Mouse (Mus musculus) CH12.LX (cell line): Measurements from ENCODE around the gene Dmbx1. TPM values are rescaled to one million over a fixed set of nuclear protein-coding genes. Genes with fewer than 3 reads are reported as not detected.

Experiments used
- DNase-seq: peaks from one replicate; pipeline ENCODE4 v3.0.0-alpha.2; 2013; ENCODE audit errors: extremely low read depth
- H3K27ac ChIP-seq: 2 replicates; pipeline ENCODE4 v1.5.1; 2012; ENCODE audit warnings: low read depth, mild to moderate bottlenecking, control low read depth, moderate library complexity; ENCODE audit not compliant: insufficient read depth
- H3K27me3 ChIP-seq: replicated peaks from 2 replicates; pipeline ENCODE3; 2012; ENCODE audit warnings: inconsistent platforms
- H3K36me3 ChIP-seq, 2 experiments: replicated peaks in 1 of 2; 2 replicates each; pipeline versions ENCODE3 to v1.6.1; 2012; ENCODE audit warnings: inconsistent platforms in 1 of 2, low read length in 1 of 2, mild to moderate bottlenecking in 1 of 2, mixed read lengths in 1 of 2, moderate library complexity in 1 of 2; ENCODE audit not compliant: control insufficient read depth in 1 of 2, insufficient read depth in 1 of 2
- H3K4me1 ChIP-seq, 2 experiments: 2 replicates each; pipeline ENCODE4 v1.6.1; 2012; ENCODE audit warnings: inconsistent platforms in 1 of 2, moderate library complexity in 1 of 2; ENCODE audit not compliant: insufficient read depth in 2 of 2, control insufficient read depth in 1 of 2
- H3K4me2 ChIP-seq: 2 replicates; pipeline ENCODE4 v1.6.1; 2012; ENCODE audit warnings: low read depth, mild to moderate bottlenecking, control low read depth; ENCODE audit not compliant: poor library complexity, insufficient read depth, severe bottlenecking
- H3K4me3 ChIP-seq, 3 experiments: fragments of 150-350 bp in 1 of 3; sonication (generic) in 1 of 3; replicated peaks in 1 of 3; 2 replicates each; pipeline versions ENCODE3 to v1.5.1; 2011 to 2012; ENCODE audit warnings: low read depth in 2 of 3, low read length in 2 of 3, mild to moderate bottlenecking in 2 of 3, moderate library complexity in 2 of 3, control low read depth in 1 of 3, improper control_type of control experiment in 1 of 3, inconsistent platforms in 1 of 3, mixed read lengths in 1 of 3; ENCODE audit not compliant: poor library complexity in 1 of 3
- H3K79me2 ChIP-seq: replicated peaks from 2 replicates; pipeline ENCODE4 v1.6.1; 2012; ENCODE audit warnings: mild to moderate bottlenecking, moderate library complexity; ENCODE audit not compliant: control insufficient read depth, poor library complexity, insufficient read depth, severe bottlenecking; ENCODE audit errors: extremely low read depth
- H3K9ac ChIP-seq: 2 replicates; pipeline ENCODE4 v1.6.1; 2012; ENCODE audit warnings: low read depth, mild to moderate bottlenecking, control low read depth, moderate library complexity; ENCODE audit not compliant: insufficient read depth
- H3K9me3 ChIP-seq: replicated peaks from 2 replicates; pipeline ENCODE3; 2012; ENCODE audit warnings: low read length, inconsistent platforms, mixed read lengths
- BHLHE40 ChIP-seq: IDR thresholded peaks from 2 replicates; pipeline ENCODE4 v1.6.1; 2011; ENCODE audit warnings: mild to moderate bottlenecking, low read depth, low read length, improper control_type of control experiment
- CHD2 ChIP-seq: IDR thresholded peaks from 2 replicates; pipeline ENCODE4 v1.6.1; 2011; ENCODE audit warnings: low read length, improper control_type of control experiment
- CTCF ChIP-seq, 2 experiments: IDR thresholded peaks in 1 of 2; conservative IDR thresholded peaks in 1 of 2; 2 replicates each; pipeline ENCODE4 v1.5.1; 2011 to 2012; ENCODE audit warnings: low read depth in 2 of 2, low read length in 2 of 2, improper control_type of control experiment in 1 of 2, inconsistent platforms in 1 of 2, mild to moderate bottlenecking in 1 of 2, moderate library complexity in 1 of 2
- E2F4 ChIP-seq: IDR thresholded peaks from 2 replicates; pipeline ENCODE4 v1.6.1; 2011; ENCODE audit warnings: low read depth, low read length, improper control_type of control experiment; ENCODE audit not compliant: insufficient replicate concordance
- ETS1 ChIP-seq: conservative IDR thresholded peaks from 2 replicates; pipeline ENCODE4 v1.6.1; 2012; ENCODE audit warnings: low read depth, mild to moderate bottlenecking, inconsistent platforms, low read length, improper control_type of control experiment, moderate library complexity
- GABPA ChIP-seq: IDR thresholded peaks from 2 replicates; pipeline ENCODE4 v1.6.1; 2012; ENCODE audit warnings: low read depth, low read length, improper control_type of control experiment, inconsistent platforms; ENCODE audit not compliant: insufficient replicate concordance
- HCFC1 ChIP-seq: IDR thresholded peaks from 2 replicates; pipeline ENCODE4 v1.6.1; 2012; ENCODE audit warnings: low read depth, mild to moderate bottlenecking, inconsistent platforms, low read length, improper control_type of control experiment
- JUND ChIP-seq: conservative IDR thresholded peaks from 2 replicates; pipeline ENCODE4 v1.6.1; 2011; ENCODE audit warnings: low read depth, low read length, improper control_type of control experiment
- KAT2A ChIP-seq: IDR thresholded peaks from 2 replicates; pipeline ENCODE4 v1.6.1; 2012; ENCODE audit warnings: low read length, improper control_type of control experiment, inconsistent platforms; ENCODE audit not compliant: insufficient replicate concordance
- MAFK ChIP-seq: IDR thresholded peaks from 2 replicates; pipeline ENCODE4 v1.6.1; 2011; ENCODE audit warnings: low read length, improper control_type of control experiment; ENCODE audit not compliant: insufficient replicate concordance
- MAZ ChIP-seq: IDR thresholded peaks from 2 replicates; pipeline ENCODE4 v1.6.1; 2012; ENCODE audit warnings: low read depth, mild to moderate bottlenecking, inconsistent platforms, low read length, improper control_type of control experiment, moderate library complexity
- MXI1 ChIP-seq: IDR thresholded peaks from 2 replicates; pipeline ENCODE4 v1.6.1; 2011; ENCODE audit warnings: mild to moderate bottlenecking, low read depth, low read length, improper control_type of control experiment
- MYC ChIP-seq: IDR thresholded peaks from 2 replicates; pipeline ENCODE4 v1.6.1; 2011; ENCODE audit warnings: low read depth, mild to moderate bottlenecking, improper control_type of control experiment, low read length
- NELFE ChIP-seq: IDR thresholded peaks from 2 replicates; pipeline ENCODE4 v1.6.1; 2011; ENCODE audit warnings: low read depth, low read length, improper control_type of control experiment
- POLR2AphosphoS2 ChIP-seq: IDR thresholded peaks from 2 replicates; pipeline ENCODE4 v1.6.1; 2011; ENCODE audit warnings: low read depth, low read length, improper control_type of control experiment
- RAD21 ChIP-seq: IDR thresholded peaks from 2 replicates; pipeline ENCODE4 v1.6.1; 2011; ENCODE audit warnings: low read depth, mild to moderate bottlenecking, low read length, improper control_type of control experiment, moderate library complexity
- SIN3A ChIP-seq: IDR thresholded peaks from 2 replicates; pipeline ENCODE4 v1.6.1; 2012; ENCODE audit warnings: low read length, improper control_type of control experiment, inconsistent platforms
- SMC3 ChIP-seq: IDR thresholded peaks from 2 replicates; pipeline ENCODE4 v1.6.1; 2011; ENCODE audit warnings: low read depth, low read length, improper control_type of control experiment
- TBP ChIP-seq: conservative IDR thresholded peaks from 2 replicates; pipeline ENCODE4 v1.6.1; 2011; ENCODE audit warnings: low read depth, low read length, improper control_type of control experiment
- TCF12 ChIP-seq: IDR thresholded peaks from 2 replicates; pipeline ENCODE4 v1.6.1; 2014; ENCODE audit warnings: low read depth, mild to moderate bottlenecking, inconsistent platforms, low read length, improper control_type of control experiment
- USF1 ChIP-seq: IDR thresholded peaks from 2 replicates; pipeline ENCODE4 v1.6.1; 2014; ENCODE audit warnings: low read depth, mild to moderate bottlenecking, inconsistent platforms, low read length, improper control_type of control experiment
- dilution Hi-C: fragments of 300-500 bp; cut with MboI; formaldehyde crosslinking; loops from 2 replicates; pipeline ENCODE4 v1.14.3; 2020; ENCODE audit warnings: low sequenced_read_pairs; ENCODE audit not compliant: extremely low pct_unique_long_range_greater_than_20kb, extremely low pct_ligation_motif_present
- in situ Hi-C: fragments of 300-500 bp; cut with MboI; formaldehyde crosslinking; loops from 3 replicates; pipeline ENCODE4 v1.14.3; 2019; ENCODE audit warnings: low sequenced_read_pairs, low pct_ligation_motif_present, low pct_unique_long_range_greater_than_20kb, mixed read lengths
- polyA plus RNA-seq: library from polyadenylated mRNA; unstranded; fragments of >175 nt; gene quantifications from 2 replicates; pipeline ENCODE4 v1.2.1, GENCODE M21; 2012; ENCODE audit warnings: low read depth; ENCODE audit not compliant: insufficient read length
- total RNA-seq, 2 experiments: library from RNA; depleted of rRNA; stranded (reverse); fragments of 300-350 nt in 1 of 2; fragments of >200 nt in 1 of 2; gene quantifications; 2 replicates each; pipeline ENCODE4 v1.2.3; 2012 to 2014

The Dmbx1 gene
- total and polyA plus RNA-seq, 3 experiments, result not detected

GRCm38 (mm10) chr4:115978911-115979310 lies 39.2 kb upstream of the Dmbx1 start:
- H3K27ac ChIP-seq, result no peak overlapping the region
- no peaks in the 10 kb centered on the region for H3K9me3 ChIP-seq
- DNase-seq, result no peak
- TF ChIP-seq MXI1 (no peak), TCF12 (no peak), KAT2A (no peak), SIN3A (no peak), E2F4 (no peak), MAFK (no peak), USF1 (no peak), GABPA (no peak), BHLHE40 (no peak), POLR2AphosphoS2 (no peak), MYC (no peak), JUND (no peak), RAD21 (no peak)
- in situ Hi-C loops, result no loop called here
- H3K4me2 ChIP-seq, result no peak overlapping the region
- H3K4me1 ChIP-seq, result peaks cover 0 to 6% of the 10 kb centered on the region in 2 experiments; a peak in 2 of 4 replicates
- H3K79me2 ChIP-seq, result no peaks in the 10 kb centered on the region
- H3K9ac ChIP-seq, result no peak overlapping the region
- H3K36me3 ChIP-seq, result no peaks in the 10 kb centered on the region
- H3K27me3 ChIP-seq, result peaks cover 32% of the 10 kb centered on the region
- H3K4me3 ChIP-seq, result no peak overlapping the region
- dilution Hi-C loops, result no loop called here

GRCm38 (mm10) chr4:115972543-115972942 lies 32.8 kb upstream of the Dmbx1 start:
- in situ Hi-C loops (no loop called here), dilution Hi-C loops (no loop called here)
- Histone ChIP-seq H3K27ac (no peak overlapping the region), H3K9ac (no peak overlapping the region), H3K4me2 (no peak overlapping the region), H3K36me3 (no peaks in the 10 kb centered on the region), H3K27me3 (peaks cover 76% of the 10 kb centered on the region), H3K4me3 (no peak overlapping the region), H3K79me2 (no peaks in the 10 kb centered on the region), H3K9me3 (no peaks in the 10 kb centered on the region), H3K4me1 (no peaks in the 10 kb centered on the region)
- DNase-seq, result no peak
- no peak for TF ChIP-seq CHD2
- TF ChIP-seq MXI1, result no peak
- TF ChIP-seq BHLHE40, result no peak
- no peak for TF ChIP-seq NELFE
- TF ChIP-seq CTCF (conservative IDR thresholded peaks at IDR 0.05 in 1 of 2, IDR thresholded peaks at IDR 0.05 in 1 of 2; ENCODE audit: low read depth in 2 of 2, low read length in 2 of 2), result no peak
- no peak for TF ChIP-seq MAFK
- no peak for TF ChIP-seq MAZ
- TF ChIP-seq HCFC1, result no peak
- TF ChIP-seq KAT2A, result no peak
- TF ChIP-seq POLR2AphosphoS2, result no peak
- TF ChIP-seq TBP, result no peak
- no peak for TF ChIP-seq ETS1
- TF ChIP-seq SMC3, result no peak
- TF ChIP-seq RAD21, result no peak
- no peak for TF ChIP-seq MYC
